Mouse (Mus musculus): ENCODE measurements at regions not wholly inside any gene's neighbourhood (a gene's known extent, or its start where the extent isn't known, plus 50 kb on each side); places are given as distances from the start of the nearest gene placed in this dataset.

GRCm38 (mm10) chr5:119386821-119387220, 283.6 kb upstream of the Tbx3 start:
- Histone ChIP-seq H3K36me3 (ENCODE audit: insufficient read depth, low read length) (no peaks in the 10 kb centered on the region), H3K4me1 (ENCODE audit: insufficient read depth, low read length) (no peaks in the 10 kb centered on the region), H3K27me3 (ENCODE audit: insufficient read depth, low read length) (no peaks in the 10 kb centered on the region), H3K4me2 (ENCODE audit: low read depth, low read length) (no peak overlapping the region), H3K27ac (no peak overlapping the region), H3K9me3 (ENCODE audit: low read length) (no peaks in the 10 kb centered on the region), H3K9ac (replicated peaks; ENCODE audit: low read length) (no peak overlapping the region), H3K4me3 (ENCODE audit: low read length) (no peak overlapping the region)
- ATAC-seq (no peak), DNase-seq (ENCODE audit: low spot score) (no peak)
- WGBS: 70% methylated on average over 8 of the region's 8 CpGs
- no peak for TF ChIP-seq CTCF (IDR thresholded peaks at IDR 0.05; ENCODE audit: low read depth)

DNA sequence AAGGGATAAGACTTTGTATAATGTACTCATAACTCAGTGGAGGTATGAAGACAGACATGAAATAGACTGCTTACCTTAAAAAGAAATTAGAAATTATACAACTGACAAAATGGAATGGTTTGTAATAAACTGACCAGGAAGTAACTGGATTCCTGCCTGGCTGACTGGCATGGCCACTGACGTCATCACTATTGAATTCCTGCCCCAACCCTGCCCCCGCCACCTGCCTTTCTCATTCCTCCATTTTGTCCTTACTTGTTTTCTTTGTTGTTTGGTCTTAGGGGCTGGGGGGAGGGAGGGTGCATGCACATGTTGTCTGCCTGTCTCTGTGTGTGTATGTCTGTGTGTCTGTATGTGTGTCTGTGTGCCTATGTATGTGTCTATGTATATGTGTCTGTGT, 283.2 kb upstream of the Tbx3 start:
- Histone ChIP-seq H3K4me3 (ENCODE audit: low read length) (no peak overlapping the region), H3K9ac (replicated peaks; ENCODE audit: low read length) (no peak overlapping the region), H3K4me1 (ENCODE audit: insufficient read depth, low read length) (no peaks in the 10 kb centered on the region), H3K27me3 (ENCODE audit: insufficient read depth, low read length) (no peaks in the 10 kb centered on the region), H3K27ac (no peak overlapping the region), H3K36me3 (ENCODE audit: insufficient read depth, low read length) (no peaks in the 10 kb centered on the region), H3K9me3 (ENCODE audit: low read length) (no peaks in the 10 kb centered on the region), H3K4me2 (ENCODE audit: low read depth, low read length) (no peak overlapping the region)
- no peak for TF ChIP-seq CTCF (IDR thresholded peaks at IDR 0.05; ENCODE audit: low read depth)
- DNase-seq (ENCODE audit: low spot score) (no peak), ATAC-seq (no peak)
- WGBS: 60% methylated on average over 2 of the region's 2 CpGs

DNA sequence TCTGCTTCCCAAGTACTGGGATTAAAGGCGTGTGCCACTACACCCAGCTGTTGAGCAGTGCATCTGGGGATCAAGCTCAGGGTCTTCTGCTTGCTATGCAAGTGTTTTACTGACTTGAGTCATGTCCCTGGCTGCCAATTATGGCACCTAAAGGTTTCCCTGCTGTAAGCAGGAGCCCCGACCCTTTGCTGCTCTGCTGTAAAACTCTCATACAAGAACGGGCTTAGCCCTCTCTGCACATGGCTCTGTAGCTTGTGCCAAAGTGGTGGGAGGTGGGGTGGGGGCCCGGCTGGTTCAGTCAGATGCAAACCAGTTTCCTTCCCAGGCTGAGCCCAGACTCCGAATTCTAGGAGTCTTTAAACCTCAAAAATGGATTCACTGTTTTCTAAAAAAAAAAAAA, 281.6 kb upstream of the Tbx3 start:
- 47% methylated on average over 5 of the region's 5 CpGs for WGBS
- Histone ChIP-seq H3K9ac (replicated peaks; ENCODE audit: low read length) (no peak overlapping the region), H3K4me3 (ENCODE audit: low read length) (no peak overlapping the region), H3K27ac (no peak overlapping the region), H3K4me2 (ENCODE audit: low read depth, low read length) (no peak overlapping the region), H3K27me3 (ENCODE audit: insufficient read depth, low read length) (no peaks in the 10 kb centered on the region), H3K36me3 (ENCODE audit: insufficient read depth, low read length) (no peaks in the 10 kb centered on the region), H3K4me1 (ENCODE audit: insufficient read depth, low read length) (no peaks in the 10 kb centered on the region), H3K9me3 (ENCODE audit: low read length) (no peaks in the 10 kb centered on the region)
- ATAC-seq (no peak), DNase-seq (ENCODE audit: low spot score) (peak; percentile 14)
- TF ChIP-seq CTCF (IDR thresholded peaks at IDR 0.05; ENCODE audit: low read depth): no peak

GRCm38 (mm10) chr5:119389384-119389783, 281.1 kb upstream of the Tbx3 start:
- WGBS: 65% methylated on average over 9 of the region's 9 CpGs
- no peak overlapping the region for H3K9ac ChIP-seq (replicated peaks; ENCODE audit: low read length)
- H3K4me2 ChIP-seq (ENCODE audit: low read depth, low read length): no peak overlapping the region
- no peak overlapping the region for H3K4me3 ChIP-seq (ENCODE audit: low read length)
- TF ChIP-seq CTCF (IDR thresholded peaks at IDR 0.05; ENCODE audit: low read depth): no peak
- no peaks in the 10 kb centered on the region for H3K9me3 ChIP-seq (ENCODE audit: low read length)
- no peak overlapping the region for H3K27ac ChIP-seq
- H3K27me3 ChIP-seq (ENCODE audit: insufficient read depth, low read length): no peaks in the 10 kb centered on the region
- no peaks in the 10 kb centered on the region for H3K4me1 ChIP-seq (ENCODE audit: insufficient read depth, low read length)
- H3K36me3 ChIP-seq (ENCODE audit: insufficient read depth, low read length): no peaks in the 10 kb centered on the region
- ATAC-seq: no peak
- DNase-seq (ENCODE audit: low spot score): no peak

DNA sequence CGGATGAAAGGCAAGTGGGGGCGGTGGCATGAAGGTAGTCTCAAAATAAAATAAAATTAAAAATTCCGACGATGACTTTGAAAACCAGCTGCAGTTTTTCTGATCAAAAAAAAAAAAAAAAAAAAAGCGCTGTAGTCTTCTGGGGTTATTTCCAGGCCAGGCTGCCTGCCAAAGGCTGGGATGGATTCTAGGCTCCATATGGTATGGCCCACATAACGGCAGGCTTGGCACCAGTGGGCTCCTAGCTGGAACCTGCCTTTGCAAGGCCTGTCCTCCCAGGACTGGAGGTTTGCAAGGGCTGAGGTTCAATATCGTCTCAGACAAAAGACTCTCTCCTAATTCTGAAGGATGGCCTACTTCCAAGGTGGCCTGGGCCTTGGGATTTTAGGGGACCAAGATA, 280.6 kb upstream of the Tbx3 start:
- Histone ChIP-seq H3K27ac (no peak overlapping the region), H3K9me3 (ENCODE audit: low read length) (no peaks in the 10 kb centered on the region), H3K4me1 (ENCODE audit: insufficient read depth, low read length) (no peaks in the 10 kb centered on the region), H3K36me3 (ENCODE audit: insufficient read depth, low read length) (no peaks in the 10 kb centered on the region), H3K27me3 (ENCODE audit: insufficient read depth, low read length) (no peaks in the 10 kb centered on the region), H3K9ac (replicated peaks; ENCODE audit: low read length) (no peak overlapping the region), H3K4me3 (ENCODE audit: low read length) (no peak overlapping the region), H3K4me2 (ENCODE audit: low read depth, low read length) (no peak overlapping the region)
- WGBS: 62% methylated on average over 7 of the region's 7 CpGs
- peak; percentile 71 for DNase-seq (ENCODE audit: low spot score)
- ATAC-seq: no peak
- TF ChIP-seq CTCF (IDR thresholded peaks at IDR 0.05; ENCODE audit: low read depth): no peak

GRCm38 (mm10) chr5:119398475-119398874, 272.0 kb upstream of the Tbx3 start:
- ATAC-seq (no peak), DNase-seq (ENCODE audit: low spot score) (no peak)
- no peak overlapping the region for H3K27ac ChIP-seq
- TF ChIP-seq CTCF (IDR thresholded peaks at IDR 0.05; ENCODE audit: low read depth): no peak
- no peak overlapping the region for H3K4me2 ChIP-seq (ENCODE audit: low read depth, low read length)
- H3K27me3 ChIP-seq (ENCODE audit: insufficient read depth, low read length): no peaks in the 10 kb centered on the region
- H3K4me1 ChIP-seq (ENCODE audit: insufficient read depth, low read length): no peaks in the 10 kb centered on the region
- H3K4me3 ChIP-seq (ENCODE audit: low read length): no peak overlapping the region
- H3K36me3 ChIP-seq (ENCODE audit: insufficient read depth, low read length): no peaks in the 10 kb centered on the region
- WGBS: 90% methylated on average over 5 of the region's 5 CpGs
- no peaks in the 10 kb centered on the region for H3K9me3 ChIP-seq (ENCODE audit: low read length)
- no peak overlapping the region for H3K9ac ChIP-seq (replicated peaks; ENCODE audit: low read length)

DNA sequence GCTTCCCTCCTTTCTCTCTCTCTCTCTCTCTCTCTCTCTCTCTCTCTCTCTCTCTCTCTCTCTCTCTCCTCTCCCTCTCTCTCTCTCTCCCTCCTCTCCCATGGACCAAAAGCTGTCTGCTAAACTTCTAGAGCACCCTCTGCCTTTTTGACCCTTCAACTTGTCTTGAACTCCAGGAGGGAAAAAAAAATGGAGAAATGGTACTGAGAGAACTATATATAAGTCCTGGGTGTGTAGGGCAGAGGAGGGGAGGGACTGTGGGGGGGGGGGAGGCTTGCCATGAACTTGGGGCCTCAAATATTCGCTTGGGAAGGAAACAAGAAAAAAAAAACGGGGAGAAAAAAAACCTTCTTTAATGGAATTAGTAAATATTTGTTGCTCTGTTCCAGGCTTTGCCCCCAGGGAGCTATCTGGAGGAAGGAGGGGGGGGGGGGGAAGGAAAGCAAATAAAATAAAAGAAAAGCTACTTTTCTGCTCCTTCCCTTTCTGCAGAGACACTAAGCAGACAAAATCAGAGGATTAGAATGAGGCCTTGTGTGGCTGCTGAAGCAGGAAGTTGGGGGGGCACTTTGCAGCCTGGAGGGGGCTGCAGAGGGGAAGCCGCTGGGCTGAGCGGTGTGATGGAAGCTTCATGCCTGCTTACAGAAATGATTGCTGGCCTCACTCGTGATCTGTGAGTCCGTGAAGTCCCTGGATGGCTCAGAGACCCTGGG, 270.1 kb upstream of the Tbx3 start:
- no peaks in the 10 kb centered on the region for H3K36me3 ChIP-seq (ENCODE audit: insufficient read depth, low read length)
- ATAC-seq: no peak
- H3K4me2 ChIP-seq (ENCODE audit: low read depth, low read length): no peak overlapping the region
- no peaks in the 10 kb centered on the region for H3K9me3 ChIP-seq (ENCODE audit: low read length)
- TF ChIP-seq CTCF (IDR thresholded peaks at IDR 0.05; ENCODE audit: low read depth): no peak
- no peak overlapping the region for H3K27ac ChIP-seq
- H3K9ac ChIP-seq (replicated peaks; ENCODE audit: low read length): no peak overlapping the region
- H3K4me3 ChIP-seq (ENCODE audit: low read length): no peak overlapping the region
- DNase-seq (ENCODE audit: low spot score): no peak
- WGBS: 19% methylated on average over 6 of the region's 6 CpGs
- no peaks in the 10 kb centered on the region for H3K4me1 ChIP-seq (ENCODE audit: insufficient read depth, low read length)
- no peaks in the 10 kb centered on the region for H3K27me3 ChIP-seq (ENCODE audit: insufficient read depth, low read length)
